Mouse (Mus musculus): ENCODE data around the gene Olfr223.
A peak's percentile ranks its signal among the peaks of the same experiment; 100 is the strongest.
"Not testable (repeated sequence)": the region's sequence is repeated elsewhere in the genome, so short reads cannot be mapped to it uniquely, and the experiment has no call there.

The Olfr223 gene

DNA sequence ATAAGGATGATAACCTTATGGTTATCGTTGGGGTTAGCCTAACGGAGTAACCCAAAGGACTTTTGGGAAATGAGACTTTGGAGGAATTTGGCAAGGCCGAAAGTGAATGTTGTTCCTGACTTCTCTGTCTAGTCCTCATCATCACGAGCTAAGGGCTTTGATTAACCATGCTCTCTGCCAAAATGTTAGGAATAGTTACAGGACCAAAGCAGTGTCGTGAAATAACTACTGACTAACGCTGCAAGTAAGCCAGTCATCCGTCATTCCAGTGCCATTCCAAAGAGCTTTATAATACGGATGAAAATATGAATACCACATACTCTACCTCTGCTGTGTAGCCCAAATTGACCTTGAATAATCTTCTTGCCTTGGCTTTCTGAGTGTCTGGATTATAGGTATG, 3.9 kb upstream of the Olfr223 start:
- DNase-seq (ENCODE audit: low read depth, low spot score), result no peak

- no peak for DNase-seq (ENCODE audit: low read depth, low spot score)
Measured at GRCm38 (mm10) chr11:59596091-59596490, 3.0 kb upstream of the Olfr223 start.

DNA sequence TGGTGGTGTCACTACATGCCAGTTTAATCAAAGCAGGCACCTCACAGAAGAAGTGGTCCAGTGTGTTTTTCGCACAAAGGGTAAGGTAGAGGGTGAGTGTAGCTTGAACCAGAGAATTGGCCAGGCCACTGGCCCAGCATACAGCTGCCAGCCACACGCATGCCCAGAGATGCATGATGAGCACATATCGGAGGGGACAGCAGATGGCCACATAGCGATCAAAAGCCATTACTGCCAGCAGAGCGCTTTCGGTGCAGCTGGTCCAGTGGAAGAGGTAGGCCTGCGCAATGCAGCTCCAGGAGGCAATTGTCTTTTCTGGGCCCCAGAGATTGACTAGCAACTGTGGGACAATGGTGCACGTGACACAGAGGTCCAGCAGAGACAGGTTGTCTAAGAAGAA, 3.6 kb downstream of the Olfr223 start:
- no peak for DNase-seq (ENCODE audit: low read depth, low spot score)

DNA sequence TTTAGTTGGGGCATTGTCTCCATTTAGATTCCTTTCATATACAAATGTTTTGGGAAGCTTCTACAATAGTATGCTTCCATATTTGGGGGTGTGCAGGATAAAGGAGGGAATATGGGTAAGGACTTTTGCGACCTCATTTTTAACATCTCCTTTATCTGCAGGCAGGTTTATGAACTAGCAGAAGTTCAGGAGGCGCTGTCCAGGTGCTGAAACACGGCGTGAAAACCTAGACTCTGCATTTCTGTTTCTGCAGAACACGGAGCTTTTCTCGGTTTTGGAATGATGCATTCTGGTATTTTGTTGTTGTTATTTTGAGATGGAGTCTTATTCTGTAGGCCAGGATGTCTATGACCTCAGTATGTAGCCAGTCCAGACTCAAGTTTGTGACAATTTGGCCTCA, 8.6 kb downstream of the Olfr223 start:
- peak; percentile 23 for DNase-seq (ENCODE audit: low read depth, low spot score)

- DNase-seq (ENCODE audit: low read depth, low spot score), result not testable (repeated sequence)
Measured at GRCm38 (mm10) chr11:59576135-59576534, 17.0 kb downstream of the Olfr223 start, which contains the start of gene Olfr222. Gene Olfr222, minus strand, starts transcription at chr11:59576235.

- DNase-seq (ENCODE audit: low read depth, low spot score), result no peak
Measured at GRCm38 (mm10) chr11:59575726-59576125, 17.4 kb downstream of the Olfr223 start.

- no peak for DNase-seq (ENCODE audit: low read depth, low spot score)
Measured at GRCm38 (mm10) chr11:59569306-59569705, 23.8 kb downstream of the Olfr223 start.

- DNase-seq (ENCODE audit: low read depth, low spot score), result no peak
Measured at GRCm38 (mm10) chr11:59562837-59563236, 30.3 kb downstream of the Olfr223 start.

- DNase-seq (ENCODE audit: low read depth, low spot score), result no peak
Measured at GRCm38 (mm10) chr11:59562336-59562735, 30.8 kb downstream of the Olfr223 start.

DNA sequence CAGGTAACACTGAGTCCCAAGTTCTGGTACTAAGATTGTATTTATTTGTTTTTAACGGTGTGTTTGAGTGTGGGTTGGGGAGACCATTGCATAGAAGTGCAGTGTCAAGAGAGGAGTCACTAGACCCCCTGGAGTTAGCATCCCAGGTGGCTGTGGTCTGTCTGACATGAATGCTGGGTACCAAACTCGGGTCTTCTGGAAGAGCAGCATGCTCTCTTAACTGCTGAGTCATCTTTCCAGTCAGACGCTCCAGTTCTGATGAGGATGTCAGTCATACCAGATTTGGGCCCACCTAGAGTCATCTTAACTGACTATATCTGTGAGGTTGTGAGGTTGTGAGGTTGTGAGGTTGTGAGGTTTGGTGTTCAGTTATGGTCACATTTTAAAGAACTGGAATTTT, 32.2 kb downstream of the Olfr223 start:
- no peak for DNase-seq (ENCODE audit: low read depth, low spot score)

DNA sequence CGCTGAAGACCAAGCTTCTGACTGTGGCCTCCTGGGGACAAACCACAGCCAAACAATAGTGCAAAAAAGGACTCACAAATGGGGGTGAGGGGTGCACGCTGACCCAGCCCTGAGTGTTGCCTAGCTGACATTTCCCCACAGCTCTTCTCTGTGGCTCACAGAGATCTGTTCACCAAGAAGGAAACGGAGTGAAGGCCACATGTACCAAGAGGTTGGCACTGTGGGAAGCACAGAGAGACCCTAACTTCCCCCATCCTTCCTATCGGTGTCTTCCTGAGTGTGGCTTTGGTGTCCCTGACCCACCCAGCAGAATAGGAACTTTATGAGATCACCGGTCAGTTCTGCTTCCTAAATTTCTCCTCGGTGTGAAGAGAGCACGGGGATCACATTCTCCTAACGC, 38.6 kb downstream of the Olfr223 start:
- DNase-seq (ENCODE audit: low read depth, low spot score), result no peak

- no peak for DNase-seq (ENCODE audit: low read depth, low spot score)
Measured at GRCm38 (mm10) chr11:59554127-59554526, 39.0 kb downstream of the Olfr223 start.

GRCm38 (mm10) chr11:59544005-59544404, 49.1 kb downstream of the Olfr223 start:
- DNase-seq (ENCODE audit: low read depth, low spot score), result no peak

GRCm38 (mm10) chr11:59543376-59543775, 49.7 kb downstream of the Olfr223 start:
- no peak for DNase-seq (ENCODE audit: low read depth, low spot score)

GRCm38 (mm10) chr11:59542442-59542841, 50.6 kb downstream of the Olfr223 start:
- DNase-seq (ENCODE audit: low read depth, low spot score), result no peak

DNA sequence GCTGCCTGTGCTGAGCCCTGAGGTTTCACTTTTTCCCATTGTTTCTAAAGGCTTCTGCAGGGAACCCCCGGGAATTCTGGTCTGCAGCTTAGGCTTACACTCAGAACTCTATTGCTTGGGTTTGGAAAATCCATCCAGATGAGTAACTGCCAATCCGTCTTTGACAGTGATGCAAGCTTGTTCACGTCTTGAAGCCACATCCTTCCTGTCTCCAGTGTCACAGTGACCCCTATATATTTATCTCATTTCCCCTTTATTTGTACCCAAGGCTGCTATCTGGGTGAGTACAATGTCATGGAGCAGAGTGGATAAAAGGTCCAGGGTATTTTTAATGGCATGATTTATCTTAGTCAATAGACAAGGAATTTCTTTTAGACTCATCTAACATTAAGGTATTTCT, 51.8 kb downstream of the Olfr223 start, which contains the start of gene Nlrp3:
Gene Nlrp3 (plus strand): TSS at position 245 of the 400 bp plus-strand sequence.
- no peak for DNase-seq (ENCODE audit: low read depth, low spot score)

GRCm38 (mm10) chr11:59540123-59540522, 53.0 kb downstream of the Olfr223 start:
- no peak for DNase-seq (ENCODE audit: low read depth, low spot score)

All from embryo, embryonic 11.5 days (tissue).